Mouse (Mus musculus) neural tube, embryonic 11.5 days (tissue): ENCODE data around the gene Bora. TPM values are rescaled to one million over a fixed set of nuclear protein-coding genes. Genes with fewer than 3 reads are reported as not detected.

Source experiments
- ATAC-seq: fragments of 200-750 bp; cut with Nextera tagmentation; 2 replicates; pipeline ENCODE4 v1.8.0; 2017; ENCODE audit warnings: moderate number of reproducible peaks, mild to moderate bottlenecking, moderate TSS enrichment, moderate library complexity; ENCODE audit not compliant: insufficient read depth, low FRiP score, low TSS enrichment
- DNase-seq: peaks from one replicate; pipeline ENCODE4 v3.0.0-alpha.2; 2015; ENCODE audit warnings: low spot score
- H3K27ac ChIP-seq: fragments of 300-500 bp; sonication (generic); 2 replicates; pipeline ENCODE4 v1.5.1; 2014; ENCODE audit warnings: low read depth, mild to moderate bottlenecking, low read length
- H3K27me3 ChIP-seq: fragments of 300-500 bp; sonication (generic); 2 replicates; pipeline ENCODE4 v1.6.1; 2014; ENCODE audit warnings: mild to moderate bottlenecking, low read length, mixed read lengths; ENCODE audit not compliant: control insufficient read depth, insufficient read depth
- H3K36me3 ChIP-seq: fragments of 300-500 bp; sonication (generic); 2 replicates; pipeline ENCODE4 v1.6.1; 2014; ENCODE audit warnings: mild to moderate bottlenecking, low read length, moderate library complexity, mixed read lengths; ENCODE audit not compliant: control insufficient read depth, insufficient read depth
- H3K4me1 ChIP-seq: fragments of 300-500 bp; sonication (generic); 2 replicates; pipeline ENCODE4 v1.6.1; 2014; ENCODE audit warnings: low read length, mixed read lengths; ENCODE audit not compliant: control insufficient read depth, insufficient read depth
- H3K4me2 ChIP-seq: fragments of 300-500 bp; sonication (generic); 2 replicates; pipeline ENCODE4 v1.6.1; 2014; ENCODE audit warnings: low read depth, mild to moderate bottlenecking, moderate library complexity
- H3K4me3 ChIP-seq: fragments of 300-500 bp; sonication (generic); 2 replicates; pipeline ENCODE4 v1.5.1; 2014; ENCODE audit warnings: low read depth, low read length
- H3K9ac ChIP-seq: fragments of 300-500 bp; sonication (generic); 2 replicates; pipeline ENCODE4 v1.6.1; 2014; ENCODE audit warnings: mild to moderate bottlenecking, low read length
- H3K9me3 ChIP-seq: fragments of 300-500 bp; sonication (generic); 2 replicates; pipeline ENCODE4 v1.6.1; 2016; ENCODE audit warnings: low read length; ENCODE audit not compliant: control insufficient read depth
- WGBS: fragments of 180-500 bp; shearing (Covaris S2); extraction: QIAGEN DNeasy Blood & Tissue Kit; methylation state at CpG from one replicate; pipeline ENCODE4 v1.1.7; 2014; 5-methylcytosine and 5-hydroxymethylcytosine counted together
- polyA plus RNA-seq: library from polyadenylated mRNA; unstranded; fragments of >200 nt; fragmentation: Nextera tagmentation; extraction: Ambion mirVana; gene quantifications from 2 replicates; pipeline ENCODE4 v1.2.1, GENCODE M21; 2014

Gene Bora
- polyA plus RNA-seq, 1 experiment from 2014 or later = 56.3 TPM

GRCm38 (mm10) chr14:99045378-99046030 is 518 bp upstream of the Bora start:
- no peaks in the 10 kb centered on the region for H3K9me3 ChIP-seq
- under 1% methylated on average over 54 of the region's 70 CpGs for WGBS
- peak overlapping the region; percentile 98 for H3K4me3 ChIP-seq
- peaks cover 11% of the 10 kb centered on the region for H3K4me1 ChIP-seq
- DNase-seq (peak; percentile 49), ATAC-seq (peak; percentile 17; the same call in 1 of the 2 replicates)
- peak overlapping the region; percentile 90 for H3K27ac ChIP-seq
- H3K27me3 ChIP-seq = no peaks in the 10 kb centered on the region
- H3K4me2 ChIP-seq = peak overlapping the region; percentile 63
- peak overlapping the region; percentile 97 for H3K9ac ChIP-seq
- no peaks in the 10 kb centered on the region for H3K36me3 ChIP-seq

GRCm38 (mm10) chr14:99046782-99047181 is 760 bp downstream of the Bora start:
- H3K9ac ChIP-seq = peak overlapping the region; percentile 57
- H3K4me2 ChIP-seq = peak overlapping the region; percentile 68
- H3K27me3 ChIP-seq = no peaks in the 10 kb centered on the region
- 2% methylated on average over 15 of the region's 15 CpGs for WGBS
- no peaks in the 10 kb centered on the region for H3K36me3 ChIP-seq
- DNase-seq = no peak
- no peak overlapping the region for H3K27ac ChIP-seq
- peak overlapping the region; percentile 98 for H3K4me3 ChIP-seq
- ATAC-seq = peak; percentile 22
- peaks cover 11% of the 10 kb centered on the region for H3K4me1 ChIP-seq
- H3K9me3 ChIP-seq = no peaks in the 10 kb centered on the region

- H3K36me3 ChIP-seq = no peaks in the 10 kb centered on the region; the same call in 1 of the 2 replicates
- no peaks in the 10 kb centered on the region for H3K27me3 ChIP-seq
- no peaks in the 10 kb centered on the region for H3K9me3 ChIP-seq
- no peaks in the 10 kb centered on the region for H3K4me1 ChIP-seq
- no peak for ATAC-seq
- no peak overlapping the region for H3K9ac ChIP-seq
- H3K27ac ChIP-seq = no peak overlapping the region
- H3K4me3 ChIP-seq = no peak overlapping the region
- no peak for DNase-seq
- no peak overlapping the region for H3K4me2 ChIP-seq
- 90% methylated on average over 7 of the region's 7 CpGs for WGBS
Observed at GRCm38 (mm10) chr14:99058959-99059586, 13.1 kb downstream of the Bora start.

GRCm38 (mm10) chr14:99060616-99061015 is 14.6 kb downstream of the Bora start:
- no peak overlapping the region for H3K4me2 ChIP-seq
- ATAC-seq (no peak), DNase-seq (no peak)
- no peak overlapping the region for H3K27ac ChIP-seq
- no peaks in the 10 kb centered on the region for H3K4me1 ChIP-seq
- no peak overlapping the region for H3K9ac ChIP-seq
- H3K27me3 ChIP-seq = no peaks in the 10 kb centered on the region
- WGBS = 96% methylated on average over 12 of the region's 12 CpGs
- H3K36me3 ChIP-seq = no peaks in the 10 kb centered on the region; the same call in 1 of the 2 replicates
- no peaks in the 10 kb centered on the region for H3K9me3 ChIP-seq
- H3K4me3 ChIP-seq = no peak overlapping the region

- H3K36me3 ChIP-seq = peaks cover 2% of the 10 kb centered on the region; the same call in 1 of the 2 replicates
- no peaks in the 10 kb centered on the region for H3K9me3 ChIP-seq
- no peak for ATAC-seq
- H3K4me3 ChIP-seq = no peak overlapping the region
- H3K9ac ChIP-seq = no peak overlapping the region
- H3K27me3 ChIP-seq = no peaks in the 10 kb centered on the region
- no peak overlapping the region for H3K4me2 ChIP-seq
- DNase-seq = no peak
- WGBS = 88% methylated on average over 2 of the region's 2 CpGs
- H3K4me1 ChIP-seq = no peaks in the 10 kb centered on the region
- no peak overlapping the region for H3K27ac ChIP-seq
Observed at GRCm38 (mm10) chr14:99063091-99063490, 17.1 kb downstream of the Bora start.

GRCm38 (mm10) chr14:99071146-99071545 is 25.1 kb downstream of the Bora start:
- 88% methylated on average over 4 of the region's 4 CpGs for whole genome bisulfite sequencing
- peaks cover 2% of the 10 kb centered on the region; the same call in 1 of the 2 replicates for H3K36me3 ChIP-seq
- ATAC-seq = no peak

GRCm38 (mm10) chr14:99088947-99089346 is 42.9 kb downstream of the Bora start:
- Histone ChIP-seq H3K9ac (no peak overlapping the region), H3K4me1 (no peaks in the 10 kb centered on the region), H3K4me2 (no peak overlapping the region), H3K9me3 (no peaks in the 10 kb centered on the region), H3K27me3 (no peaks in the 10 kb centered on the region), H3K4me3 (no peak overlapping the region), H3K36me3 (peaks cover 10% of the 10 kb centered on the region), H3K27ac (no peak overlapping the region)
- DNase-seq (no peak), ATAC-seq (no peak)
- WGBS = 94% methylated on average over 7 of the region's 7 CpGs

More at GRCm38 (mm10) chr14:99071146-99071545, 25.1 kb downstream of the Bora start:
- Histone ChIP-seq H3K9ac (no peak overlapping the region), H3K9me3 (no peaks in the 10 kb centered on the region), H3K4me1 (no peaks in the 10 kb centered on the region), H3K4me3 (no peak overlapping the region), H3K27ac (no peak overlapping the region), H3K4me2 (no peak overlapping the region), H3K27me3 (no peaks in the 10 kb centered on the region)
- DNase-seq = no peak

- ATAC-seq (peak; percentile 100), DNase-seq (peak; percentile 99)
- H3K27ac ChIP-seq = peak within 1 kb of the TSS; percentile 82
- peak within 1 kb of the TSS; percentile 95 for H3K4me3 ChIP-seq
- under 1% methylated on average over 71 of the region's 73 CpGs for WGBS
- H3K9me3 ChIP-seq = no peaks in the 10 kb centered on the region
- H3K9ac ChIP-seq = peak within 1 kb of the TSS; percentile 91
- no peaks in the 10 kb centered on the region for H3K27me3 ChIP-seq
- peaks cover 7% of the 10 kb centered on the region for H3K4me1 ChIP-seq
- peak within 1 kb of the TSS; percentile 70 for H3K4me2 ChIP-seq
- peaks cover 10% of the 10 kb centered on the region for H3K36me3 ChIP-seq
Observed at GRCm38 (mm10) chr14:99099267-99099966, 53.4 kb downstream of the Bora start, which contains the start of the genes Pibf1 and Dis3. Gene Pibf1, plus strand, starts transcription at chr14:99099424. Gene Dis3, minus strand, starts transcription at chr14:99099770.
